Mouse (Mus musculus) adrenal gland, postnatal 10 days (tissue): Measurements from ENCODE around the gene Gm5901. TPM values are rescaled to one million over a fixed set of nuclear protein-coding genes. Genes with fewer than 3 reads are reported as not detected.
"Not testable (repeated sequence)": the region's sequence is repeated elsewhere in the genome, so short reads cannot be mapped to it uniquely, and the experiment has no call there.

ENCODE experiments used
- DNase-seq: peaks from one replicate; pipeline ENCODE4 v3.0.0; 2021; ENCODE audit warnings: mixed read lengths
- long read RNA-seq, 2 experiments: library from polyadenylated mRNA; stranded (forward); transcript quantifications; one replicate each; pipeline ENCODE4 v2.0.0; 2021
- total RNA-seq, 2 experiments: library from RNA; stranded (reverse); gene quantifications; 2 replicates each; pipeline ENCODE4 v1.2.3; 2021

Gene Gm5901
- total RNA-seq, result not detected
- long read RNA-seq, experiment 1, result 0 reads
- long read RNA-seq, experiment 2, result 0 reads

GRCm38 (mm10) chr7:105374866-105375265, at the start of gene Gm5901:
Gene Gm5901, plus strand, starts transcription at chr7:105375038.
- DNase-seq, result no peak

GRCm38 (mm10) chr7:105325302-105325701, 49.5 kb upstream of the Gm5901 start:
- DNase-seq, result no peak

DNA sequence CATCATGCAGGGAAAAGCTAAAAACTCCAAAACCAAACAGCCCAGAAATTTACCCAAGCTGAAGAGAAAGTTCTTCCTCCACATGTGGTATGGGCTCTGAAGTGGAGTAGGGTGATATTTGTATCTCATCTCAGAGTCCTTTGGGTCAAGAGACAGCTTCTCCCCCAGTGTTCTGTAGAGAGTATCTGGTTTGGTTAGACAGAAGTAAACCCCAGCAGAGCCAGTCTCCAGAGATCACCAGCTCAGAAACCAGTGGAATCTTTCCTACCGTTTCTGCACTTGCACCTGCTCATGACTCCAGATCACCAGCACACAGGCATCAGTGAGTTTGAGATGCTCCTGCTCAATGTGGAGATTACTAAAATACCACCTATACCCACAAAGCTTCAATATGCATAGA, 40.8 kb upstream of the Gm5901 start, which contains the start of gene Olfr690:
TSS of gene Olfr690 (minus strand) at position 101 of the 400 bp plus-strand sequence.
- DNase-seq, result no peak

DNA sequence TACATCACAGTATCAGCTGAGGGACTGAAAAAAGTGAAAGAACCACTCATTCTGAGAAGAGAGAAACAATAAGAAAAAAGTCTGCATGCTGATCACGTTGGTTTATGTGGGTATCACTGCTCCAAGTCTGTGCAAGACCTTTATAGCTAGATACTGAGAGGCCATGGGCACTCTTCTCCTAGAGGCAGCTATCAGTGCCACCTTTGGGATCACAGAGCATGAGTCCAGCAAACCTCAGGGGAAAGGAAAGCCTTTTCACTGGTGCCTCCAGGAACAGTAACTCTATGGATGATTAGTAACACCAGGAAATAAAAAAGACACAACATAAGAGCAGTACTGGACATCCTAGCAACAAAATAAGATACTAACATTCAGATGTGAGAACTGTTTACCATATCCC, 32.7 kb upstream of the Gm5901 start, which contains the start of gene Olfr691:
TSS of gene Olfr691 (minus strand) at position 101 of the 400 bp plus-strand sequence.
- DNase-seq, result no peak

GRCm38 (mm10) chr7:105342752-105343151, 32.1 kb upstream of the Gm5901 start:
- no peak for DNase-seq

GRCm38 (mm10) chr7:105356064-105356463, 18.8 kb upstream of the Gm5901 start:
- DNase-seq, result not testable (repeated sequence)

DNA sequence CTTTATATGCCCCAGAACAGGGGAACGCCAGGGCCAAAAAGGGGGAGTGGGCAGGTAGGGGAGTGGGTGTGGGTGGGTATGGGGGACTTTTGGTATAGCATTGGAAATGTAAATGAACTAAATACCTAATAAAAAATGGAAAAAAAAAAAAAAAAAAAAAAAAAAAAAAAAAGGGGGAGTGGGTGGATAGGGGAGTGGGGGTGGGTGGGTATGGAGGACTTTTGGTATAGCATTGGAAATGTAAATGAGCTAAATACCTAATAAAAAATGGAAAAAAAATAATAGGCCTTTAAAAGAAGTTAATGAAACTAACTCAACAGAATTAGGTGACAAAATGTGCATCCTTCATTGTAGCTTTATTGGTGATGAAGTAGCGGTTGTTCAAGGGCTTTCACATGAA, 18.4 kb upstream of the Gm5901 start:
- DNase-seq, result not testable (repeated sequence)

- no peak for DNase-seq
Measured at GRCm38 (mm10) chr7:105361713-105362112, 13.1 kb upstream of the Gm5901 start.

- no peak for DNase-seq
Measured at GRCm38 (mm10) chr7:105367268-105367667, 7.6 kb upstream of the Gm5901 start.

DNA sequence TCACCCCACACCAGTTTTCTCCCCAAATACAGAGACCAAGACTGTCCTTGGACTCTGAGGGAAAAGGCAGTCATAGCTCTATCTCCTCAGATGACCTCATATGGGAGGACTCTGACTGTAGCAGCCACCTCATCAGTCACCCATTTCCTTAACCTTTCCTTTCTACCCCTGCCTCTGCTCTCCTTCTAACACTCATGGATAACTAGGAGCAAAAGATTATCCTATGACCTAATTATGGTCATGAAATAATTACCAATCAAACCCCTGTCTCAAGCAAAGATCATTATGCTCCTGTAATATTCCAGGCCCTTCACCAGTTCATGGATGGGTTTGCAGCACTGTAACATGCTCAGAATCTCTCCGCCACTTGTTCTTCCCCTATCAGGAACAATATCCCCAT, 6.9 kb upstream of the Gm5901 start, which contains the start of gene Olfr692:
TSS of gene Olfr692 (plus strand) at position 301 of the 400 bp plus-strand sequence.
- DNase-seq, result no peak

- DNase-seq, result no peak
Measured at GRCm38 (mm10) chr7:105368521-105368920, 6.3 kb upstream of the Gm5901 start.

DNA sequence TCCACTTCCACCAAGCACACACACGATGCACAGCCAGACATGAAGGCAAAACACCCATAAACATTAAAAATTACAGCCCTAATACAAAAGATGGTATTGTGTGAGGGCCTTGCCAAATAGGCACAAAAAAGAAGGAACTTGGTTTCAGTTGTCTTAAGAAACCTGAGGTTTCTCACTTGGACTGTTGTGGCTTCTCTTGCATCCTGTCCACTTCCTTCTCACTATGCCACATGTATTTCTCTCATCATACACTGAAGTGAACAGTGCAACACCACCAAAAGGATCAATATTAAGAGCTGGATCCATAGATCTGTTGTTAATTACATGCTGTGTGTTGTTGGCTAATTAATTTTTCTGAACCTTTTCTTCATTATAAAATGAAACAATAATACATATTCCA, 1.9 kb upstream of the Gm5901 start:
- DNase-seq, result no peak

- peak; percentile 52 for DNase-seq
Measured at GRCm38 (mm10) chr7:105373509-105373908, 1.3 kb upstream of the Gm5901 start.

DNA sequence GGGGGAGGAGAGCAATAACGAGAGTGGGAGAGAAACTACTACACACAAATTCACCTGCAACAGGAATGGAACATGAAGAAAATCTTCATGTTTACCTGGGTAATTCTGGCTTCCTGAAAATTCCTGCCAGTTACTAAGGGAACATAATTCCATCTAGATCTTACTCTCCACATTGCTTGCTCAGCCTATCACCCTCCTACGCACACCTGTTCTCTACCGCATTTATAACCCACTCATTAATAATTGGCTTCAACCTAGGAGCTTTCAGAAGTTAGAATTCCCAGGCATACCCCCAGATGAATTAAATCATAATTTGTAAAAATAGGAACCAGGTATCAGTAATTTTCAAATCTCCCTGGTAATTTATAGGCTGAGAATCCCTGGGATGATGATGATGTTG, 862 bp upstream of the Gm5901 start:
- DNase-seq, result no peak

- DNase-seq, result no peak
Measured at GRCm38 (mm10) chr7:105380329-105380728, 5.5 kb downstream of the Gm5901 start.

- DNase-seq, result no peak
Measured at GRCm38 (mm10) chr7:105387696-105388095, 12.9 kb downstream of the Gm5901 start.

DNA sequence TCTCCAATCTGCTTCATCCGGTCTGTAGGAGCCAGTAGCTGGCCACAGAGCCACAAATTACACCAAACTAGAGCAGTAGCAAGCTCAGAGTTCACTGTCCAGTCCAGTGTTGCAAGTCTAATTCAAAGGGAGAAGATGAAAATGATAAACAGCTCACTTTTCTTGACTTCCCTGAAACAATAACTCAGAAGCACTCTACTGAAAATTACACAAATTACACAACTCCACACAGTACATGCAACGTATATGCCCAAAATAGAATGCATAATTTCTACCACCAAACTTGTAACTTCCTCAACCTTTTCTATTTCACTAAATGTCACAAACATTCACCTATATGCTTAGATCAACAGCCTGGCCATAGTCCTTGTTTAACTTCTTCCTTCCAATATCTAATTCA, 15.4 kb downstream of the Gm5901 start:
- DNase-seq, result no peak

DNA sequence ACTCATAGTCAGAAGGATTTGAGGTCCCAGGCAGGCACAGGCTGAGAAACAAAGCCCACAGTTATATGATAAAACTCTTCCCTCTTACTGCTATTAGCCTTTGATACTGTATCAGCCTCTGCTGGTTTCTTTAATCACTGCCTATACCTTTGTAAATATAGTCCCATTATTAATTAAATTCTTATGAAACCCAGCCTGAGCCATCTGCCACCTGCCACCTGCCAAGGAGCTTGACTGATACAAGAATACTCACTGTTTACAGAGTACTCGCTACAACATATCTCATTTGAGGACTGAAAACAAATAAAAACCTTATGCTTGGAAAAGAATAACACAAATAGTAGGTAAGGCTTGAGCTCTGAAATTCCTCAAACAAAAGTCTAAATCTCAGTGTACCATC, 19.8 kb downstream of the Gm5901 start:
- DNase-seq, result no peak

GRCm38 (mm10) chr7:105395131-105395820, 20.4 kb downstream of the Gm5901 start:
- DNase-seq, result no peak

DNA sequence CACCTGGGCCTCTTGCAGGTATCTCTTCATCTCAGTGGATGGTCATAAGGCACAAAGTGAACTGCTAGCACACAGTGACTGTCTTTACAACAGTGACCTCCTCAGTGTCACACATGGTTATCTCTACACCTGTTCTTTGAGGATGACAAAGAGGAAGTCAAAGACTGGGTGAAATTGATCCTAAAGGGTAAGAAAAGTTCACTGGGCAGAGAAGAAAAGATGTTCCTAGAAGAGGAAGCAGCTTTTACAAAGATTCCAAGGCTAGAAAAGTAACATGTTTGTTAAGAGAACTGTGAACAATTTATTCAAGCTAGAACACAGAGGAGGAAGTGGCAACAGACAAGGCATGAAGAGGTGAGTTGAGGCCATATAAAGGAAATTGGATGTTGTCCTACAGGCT, 21.3 kb downstream of the Gm5901 start:
- DNase-seq, result no peak

GRCm38 (mm10) chr7:105399058-105399934, 24.5 kb downstream of the Gm5901 start:
- DNase-seq, result no peak

DNA sequence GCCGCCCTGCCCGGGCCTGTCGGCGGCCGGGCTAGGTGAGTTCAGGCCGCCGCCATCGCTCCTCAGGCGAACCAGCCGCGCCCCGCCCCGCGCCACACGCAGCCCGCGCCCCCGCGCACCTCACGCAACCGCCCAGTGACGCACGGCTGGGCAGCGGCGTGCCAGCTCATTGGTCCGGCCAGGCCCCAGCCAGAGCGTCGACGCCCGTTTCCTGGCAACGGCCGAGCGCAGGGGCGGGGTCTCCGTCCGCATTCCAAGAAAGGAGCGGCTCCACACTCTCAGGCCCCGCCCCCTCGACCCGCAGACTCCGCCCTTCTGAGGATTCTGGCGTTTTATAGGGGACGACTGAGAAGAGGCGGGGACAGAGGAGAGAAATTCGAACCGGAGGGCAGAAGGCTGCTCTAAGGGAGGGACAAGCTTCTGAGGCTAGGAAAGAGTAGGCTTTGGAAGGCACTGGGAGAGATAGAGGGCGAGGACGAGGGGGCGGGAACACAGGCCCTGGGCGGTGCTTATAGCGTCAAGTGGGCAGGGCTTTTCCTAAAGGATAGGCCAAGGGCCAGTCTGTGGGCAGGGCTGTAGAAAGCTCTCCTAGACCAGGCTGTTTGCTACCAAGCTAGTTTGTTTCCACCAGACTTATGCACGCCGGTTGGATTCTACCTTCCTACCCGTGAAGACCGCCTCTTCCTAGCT, 25.2 kb downstream of the Gm5901 start, which contains the start of gene Fam160a2:
TSS of gene Fam160a2 (minus strand) at position 120 of the 690 bp plus-strand sequence.
- peak; percentile 100 for DNase-seq
